Mouse (Mus musculus) myocyte (in vitro differentiated cells): ENCODE measurements around the gene Snrpg. TPM values are rescaled to one million over a fixed set of nuclear protein-coding genes. Genes with fewer than 3 reads are reported as not detected.

Experiments
- H3K27me3 ChIP-seq: one replicate; pipeline ENCODE4 v1.6.1; 2011; ENCODE audit not compliant: control insufficient read depth, insufficient read depth, insufficient read length
- H3K36me3 ChIP-seq: one replicate; pipeline ENCODE4 v1.6.1; 2011; ENCODE audit not compliant: control insufficient read depth, insufficient read depth
- H3K4me2 ChIP-seq: one replicate; pipeline ENCODE4 v1.6.1; 2011; ENCODE audit warnings: low read depth, control low read depth
- H3K4me3 ChIP-seq: one replicate; pipeline ENCODE4 v1.5.1; 2011; ENCODE audit warnings: mild to moderate bottlenecking, control low read depth, moderate library complexity
- H3K79me2 ChIP-seq: one replicate; pipeline ENCODE4 v1.6.1; 2011; ENCODE audit not compliant: control insufficient read depth, insufficient read depth
- H3ac ChIP-seq: one replicate; pipeline ENCODE4 v1.6.1; 2011; ENCODE audit not compliant: control insufficient read depth, insufficient read length
- CEBPB ChIP-seq: IDR thresholded peaks from 2 replicates; pipeline ENCODE4 v1.6.1; 2011; ENCODE audit warnings: mild to moderate bottlenecking, moderate library complexity; ENCODE audit not compliant: poor library complexity, insufficient read depth, severe bottlenecking
- E2F4 ChIP-seq: IDR thresholded peaks from one replicate; pipeline ENCODE4 v1.6.1; 2011; ENCODE audit warnings: mild to moderate bottlenecking, control low read depth, moderate library complexity; ENCODE audit not compliant: insufficient read depth
- MAX ChIP-seq: IDR thresholded peaks from one replicate; pipeline ENCODE4 v1.6.1; 2011; ENCODE audit warnings: low read depth, mild to moderate bottlenecking, control low read depth
- MYOD1 ChIP-seq, 3 experiments: IDR thresholded peaks; one replicate each; pipeline ENCODE4 v1.6.1; 2011; ENCODE audit warnings: control low read depth in 2 of 3, low read depth in 2 of 3, mild to moderate bottlenecking in 2 of 3, moderate library complexity in 1 of 3; ENCODE audit not compliant: insufficient read length in 2 of 3, control insufficient read depth in 1 of 3
- MYOG ChIP-seq, 3 experiments: IDR thresholded peaks; one replicate each; pipeline ENCODE4 v1.6.1; 2011; ENCODE audit warnings: control low read depth in 2 of 3, low read depth in 2 of 3, mild to moderate bottlenecking in 2 of 3; ENCODE audit not compliant: insufficient read length in 2 of 3, control insufficient read depth in 1 of 3, insufficient read depth in 1 of 3
- POLR2A ChIP-seq: IDR thresholded peaks from one replicate; pipeline ENCODE4 v1.6.1; 2011; ENCODE audit warnings: low read depth, mild to moderate bottlenecking, control low read depth, moderate library complexity; ENCODE audit not compliant: insufficient read length
- POLR2AphosphoS2 ChIP-seq: IDR thresholded peaks from one replicate; pipeline ENCODE4 v1.6.1; 2011; ENCODE audit warnings: low read depth, control low read depth; ENCODE audit not compliant: insufficient read length
- REST ChIP-seq: IDR thresholded peaks from one replicate; pipeline ENCODE4 v1.6.1; 2011; ENCODE audit warnings: mild to moderate bottlenecking, control low read depth, moderate library complexity; ENCODE audit not compliant: insufficient read depth, insufficient read length
- SRF ChIP-seq: IDR thresholded peaks from one replicate; pipeline ENCODE4 v1.6.1; 2011; ENCODE audit warnings: low read depth; ENCODE audit not compliant: control insufficient read depth, insufficient read length
- TCF12 ChIP-seq: IDR thresholded peaks from one replicate; pipeline ENCODE4 v1.6.1; 2011; ENCODE audit warnings: mild to moderate bottlenecking, control low read depth; ENCODE audit not compliant: poor library complexity, insufficient read depth, severe bottlenecking
- TCF3 ChIP-seq: IDR thresholded peaks from one replicate; pipeline ENCODE4 v1.6.1; 2011; ENCODE audit warnings: low read depth, control low read depth; ENCODE audit not compliant: insufficient read length
- USF1 ChIP-seq: IDR thresholded peaks from one replicate; pipeline ENCODE4 v1.6.1; 2011; ENCODE audit warnings: low read depth, mild to moderate bottlenecking, control low read depth, moderate library complexity
- polyA plus RNA-seq: library from polyadenylated mRNA; unstranded; fragments of >200 nt; fragmentation: generic; extraction: Trizol; gene quantifications from one replicate; pipeline ENCODE4 v1.2.1, GENCODE M21; 2012; ENCODE audit warnings: missing spikeins

Gene Snrpg
- polyA plus RNA-seq, 1 experiment: 188 TPM

DNA sequence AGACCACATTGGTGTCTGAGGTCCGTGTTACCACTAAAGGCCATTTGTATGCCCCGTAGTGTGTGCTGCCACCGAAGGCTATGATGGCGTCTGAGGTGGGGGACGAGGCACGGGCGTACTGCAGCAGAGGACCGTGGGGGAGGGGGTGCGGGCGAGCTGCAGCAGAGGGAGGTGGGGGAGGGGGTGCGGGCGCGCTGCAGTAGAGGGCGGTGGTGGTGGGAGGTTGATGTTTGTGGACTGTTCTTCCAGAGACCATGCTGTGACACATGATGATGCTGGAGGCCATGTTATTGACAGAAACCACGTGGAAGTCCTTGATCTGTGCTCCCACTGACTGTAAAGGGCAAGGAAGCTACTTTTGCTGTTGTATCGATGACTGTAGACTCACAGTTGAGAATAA is 12.3 kb downstream of the Snrpg start:
- no peak overlapping the region for H3K4me3 ChIP-seq
- H3K79me2 ChIP-seq: no peaks in the 10 kb centered on the region
- no peaks in the 10 kb centered on the region for H3K27me3 ChIP-seq
- H3ac ChIP-seq: no peak overlapping the region
- TF ChIP-seq MYOD1 (IDR thresholded peaks at IDR 0.05; ENCODE audit: control insufficient read depth in 1 of 3, insufficient read length in 2 of 3, low read depth in 2 of 3): no peak
- no peak for TF ChIP-seq E2F4
- TF ChIP-seq CEBPB: no peak
- TF ChIP-seq REST: no peak
- no peak for TF ChIP-seq SRF
- no peak for TF ChIP-seq POLR2A
- no peak for TF ChIP-seq MYOG (IDR thresholded peaks at IDR 0.05; ENCODE audit: control insufficient read depth in 1 of 3, insufficient read depth in 1 of 3, insufficient read length in 2 of 3, low read depth in 2 of 3)
- TF ChIP-seq POLR2AphosphoS2: no peak
- no peak for TF ChIP-seq USF1
- no peak for TF ChIP-seq TCF3
- no peak for TF ChIP-seq TCF12
- no peak for TF ChIP-seq MAX
- H3K36me3 ChIP-seq: peaks cover 9% of the 10 kb centered on the region
- no peak overlapping the region for H3K4me2 ChIP-seq

DNA sequence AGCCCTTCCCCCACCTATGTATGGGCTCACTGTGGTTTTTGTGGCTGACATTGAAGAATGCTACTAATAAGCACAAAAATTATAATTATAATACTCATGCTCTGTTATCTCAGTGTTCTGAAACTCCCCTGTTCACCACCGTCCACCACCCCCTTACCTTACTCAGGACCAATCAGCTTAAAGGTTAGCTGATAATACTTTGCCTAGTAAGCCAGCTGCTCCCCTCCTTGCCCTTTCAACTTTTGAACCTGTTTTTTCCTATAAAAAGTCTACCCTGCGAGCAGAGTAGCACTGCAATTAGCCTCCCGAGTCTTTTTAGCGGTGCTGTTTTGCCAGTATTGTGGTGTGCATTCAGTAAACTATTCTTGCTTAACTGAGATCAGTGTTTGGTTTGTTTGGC is 13.6 kb downstream of the Snrpg start:
- no peaks in the 10 kb centered on the region for H3K79me2 ChIP-seq
- no peak overlapping the region for H3ac ChIP-seq
- H3K4me2 ChIP-seq: no peak overlapping the region
- H3K36me3 ChIP-seq: peaks cover 11% of the 10 kb centered on the region
- no peaks in the 10 kb centered on the region for H3K27me3 ChIP-seq
- no peak for TF ChIP-seq MAX
- no peak overlapping the region for H3K4me3 ChIP-seq

DNA sequence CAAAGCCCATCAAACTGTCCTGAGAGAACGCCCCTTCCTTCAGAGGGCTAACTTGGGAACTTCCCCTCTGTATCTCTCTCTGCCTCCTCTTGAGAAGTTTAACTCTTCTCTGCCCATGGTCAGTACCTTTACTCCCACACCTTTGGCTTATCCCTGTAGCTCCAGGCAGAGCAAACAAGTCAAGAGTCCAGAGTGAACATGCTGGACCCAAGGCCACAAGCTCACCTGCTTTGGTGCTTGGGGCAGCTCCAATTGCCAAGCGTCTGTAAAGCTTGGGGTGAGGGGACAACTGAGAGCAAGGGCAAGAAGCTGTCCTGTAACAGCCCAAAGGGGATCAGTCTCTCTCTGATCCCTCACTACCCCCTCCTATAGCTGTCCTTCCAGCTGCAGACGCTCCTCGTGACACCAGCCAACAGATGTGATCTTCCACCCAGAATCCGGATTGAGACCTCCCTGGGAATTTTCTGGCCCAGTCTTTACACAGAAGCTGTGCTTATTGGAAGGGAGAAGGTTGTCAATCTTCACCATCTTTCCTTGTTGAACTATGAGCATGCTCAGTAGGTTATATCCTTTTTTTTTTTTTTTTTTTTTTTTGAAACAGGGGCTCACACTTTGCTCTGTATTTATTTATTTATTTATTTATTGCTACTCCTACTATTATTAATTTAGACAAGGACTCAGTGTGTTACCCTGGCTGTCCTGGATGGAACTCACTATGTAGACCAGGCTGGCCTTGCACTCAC is 14.4 kb downstream of the Snrpg start:
- peaks cover 19% of the 10 kb centered on the region for H3K36me3 ChIP-seq
- H3K4me3 ChIP-seq: no peak overlapping the region
- H3K27me3 ChIP-seq: no peaks in the 10 kb centered on the region
- H3ac ChIP-seq: no peak overlapping the region
- TF ChIP-seq POLR2AphosphoS2: no peak
- no peak for TF ChIP-seq MAX
- H3K79me2 ChIP-seq: no peaks in the 10 kb centered on the region
- no peak overlapping the region for H3K4me2 ChIP-seq

DNA sequence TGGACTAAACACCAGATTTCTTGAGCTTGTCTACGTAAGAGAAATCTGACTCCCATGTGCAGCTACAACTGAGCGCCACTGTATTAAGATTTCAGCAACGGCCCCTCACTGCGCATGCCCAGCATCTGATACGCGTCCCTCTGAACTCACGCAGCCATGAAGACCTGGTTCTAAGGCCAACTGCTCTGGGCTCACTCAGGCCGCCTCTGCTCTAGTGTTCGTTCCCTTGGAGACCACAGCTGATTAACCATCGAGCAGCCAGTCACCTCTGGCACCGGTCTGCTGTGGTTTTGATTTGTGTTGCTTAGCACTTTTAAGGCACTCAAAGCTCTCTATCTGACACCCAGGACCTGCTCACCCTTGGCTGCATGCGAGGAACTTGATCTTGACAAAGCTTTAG is 16.2 kb downstream of the Snrpg start:
- Histone ChIP-seq H3K79me2 (no peaks in the 10 kb centered on the region), H3K27me3 (no peaks in the 10 kb centered on the region), H3K4me2 (no peak overlapping the region), H3ac (no peak overlapping the region), H3K4me3 (no peak overlapping the region), H3K36me3 (peaks cover 25% of the 10 kb centered on the region)
- no peak for TF ChIP-seq USF1
- TF ChIP-seq CEBPB: no peak
- no peak for TF ChIP-seq MYOD1 (IDR thresholded peaks at IDR 0.05; ENCODE audit: control insufficient read depth in 1 of 3, insufficient read length in 2 of 3, low read depth in 2 of 3)
- no peak for TF ChIP-seq POLR2AphosphoS2
- TF ChIP-seq TCF3: no peak

DNA sequence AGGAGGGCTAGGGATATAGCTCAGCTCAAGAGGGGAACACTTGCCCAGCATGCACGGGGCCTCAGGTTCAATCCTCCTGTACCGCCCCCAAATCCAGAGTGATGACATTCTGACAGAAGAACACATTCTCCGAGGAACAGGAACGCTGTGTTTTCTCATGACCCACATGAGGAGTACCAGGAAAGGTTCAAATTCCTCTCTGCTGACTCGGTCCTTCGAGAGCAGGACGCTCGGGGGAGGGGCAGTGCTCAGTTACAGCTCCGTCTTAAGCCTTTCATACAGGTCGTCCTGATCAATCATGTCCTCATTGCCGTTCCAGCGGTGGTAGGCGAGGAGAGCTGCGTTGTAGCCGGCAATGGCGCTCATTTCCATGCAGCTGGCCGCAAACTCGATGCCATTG is 17.4 kb downstream of the Snrpg start:
- Histone ChIP-seq H3K4me2 (no peak overlapping the region), H3K4me3 (no peak overlapping the region), H3K79me2 (no peaks in the 10 kb centered on the region), H3ac (no peak overlapping the region), H3K36me3 (peaks cover 25% of the 10 kb centered on the region), H3K27me3 (no peaks in the 10 kb centered on the region)
- TF ChIP-seq POLR2AphosphoS2 (no peak), CEBPB (no peak), POLR2A (no peak)

DNA sequence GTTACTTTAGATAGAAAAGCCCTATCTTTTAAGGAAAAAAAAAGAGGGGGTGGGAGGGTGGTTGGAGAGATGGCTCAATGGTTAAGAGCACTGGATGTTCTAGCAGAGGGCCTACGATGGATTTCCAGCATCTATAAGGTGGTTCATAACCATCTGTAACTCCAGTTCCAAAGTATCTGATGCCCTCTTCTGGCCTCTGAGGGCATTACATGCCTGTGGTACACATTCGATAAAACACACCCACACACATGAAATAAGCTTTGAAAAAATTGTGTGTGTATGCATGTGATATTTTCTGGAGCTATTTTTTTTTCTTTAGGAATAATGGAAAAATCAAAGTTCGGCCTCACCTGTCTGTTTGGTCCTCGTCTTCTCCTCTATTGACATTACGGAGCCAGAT is 20.2 kb downstream of the Snrpg start:
- peaks cover 13% of the 10 kb centered on the region for H3K79me2 ChIP-seq
- no peak overlapping the region for H3K4me2 ChIP-seq
- no peak overlapping the region for H3K4me3 ChIP-seq
- H3K36me3 ChIP-seq: peaks cover 25% of the 10 kb centered on the region
- TF ChIP-seq MAX: no peak
- no peak for TF ChIP-seq POLR2AphosphoS2
- no peak for TF ChIP-seq TCF3
- no peak for TF ChIP-seq TCF12
- TF ChIP-seq REST: no peak
- no peak for TF ChIP-seq MYOG (IDR thresholded peaks at IDR 0.05; ENCODE audit: control insufficient read depth in 1 of 3, insufficient read depth in 1 of 3, insufficient read length in 2 of 3, low read depth in 2 of 3)
- no peak for TF ChIP-seq POLR2A
- no peak for TF ChIP-seq E2F4
- TF ChIP-seq CEBPB: no peak
- TF ChIP-seq USF1: no peak
- no peak for TF ChIP-seq SRF
- TF ChIP-seq MYOD1 (IDR thresholded peaks at IDR 0.05; ENCODE audit: control insufficient read depth in 1 of 3, insufficient read length in 2 of 3, low read depth in 2 of 3): no peak
- no peaks in the 10 kb centered on the region for H3K27me3 ChIP-seq
- no peak overlapping the region for H3ac ChIP-seq
